Mouse (Mus musculus): ENCODE measurements around the gene Dach1.

Gene Dach1

DNA sequence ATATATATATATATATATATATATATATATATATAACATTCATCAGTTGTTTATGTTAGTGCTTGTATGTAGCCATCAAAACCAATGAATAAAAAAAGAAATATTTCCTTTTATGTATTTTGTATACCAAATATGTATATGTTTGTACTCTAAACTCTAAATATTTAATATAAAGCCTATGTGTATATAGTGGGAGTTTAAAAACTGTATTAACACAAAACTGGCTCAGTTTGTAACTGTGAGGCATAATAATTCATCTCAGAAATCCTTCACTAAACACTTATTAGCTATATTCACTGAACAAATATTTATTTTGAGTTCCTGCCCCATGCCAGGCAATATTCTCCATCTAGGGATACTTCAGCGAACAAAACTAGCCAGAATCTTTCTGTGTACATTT is 155.5 kb downstream of the Dach1 start:
- DNase-seq: no peak

DNA sequence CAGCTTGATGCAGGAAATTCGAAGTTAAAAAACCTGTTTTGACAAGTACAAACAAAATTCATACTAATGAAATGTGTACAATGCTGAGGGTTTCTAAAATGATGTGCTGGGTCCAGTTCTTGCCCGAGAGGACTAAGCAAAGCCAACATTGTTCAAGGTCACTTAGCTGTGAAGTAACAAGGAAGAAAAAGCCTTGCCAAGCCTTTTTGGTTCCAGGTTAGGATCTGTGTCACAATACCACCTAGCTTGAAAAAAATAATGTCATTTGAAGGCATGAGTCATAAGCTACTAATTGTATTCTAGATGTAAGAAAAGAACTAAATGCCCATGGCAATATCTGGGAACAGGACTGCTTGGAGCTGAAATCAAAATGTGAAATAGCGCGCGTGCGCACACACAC is 161.1 kb downstream of the Dach1 start:
- no peak for DNase-seq

DNA sequence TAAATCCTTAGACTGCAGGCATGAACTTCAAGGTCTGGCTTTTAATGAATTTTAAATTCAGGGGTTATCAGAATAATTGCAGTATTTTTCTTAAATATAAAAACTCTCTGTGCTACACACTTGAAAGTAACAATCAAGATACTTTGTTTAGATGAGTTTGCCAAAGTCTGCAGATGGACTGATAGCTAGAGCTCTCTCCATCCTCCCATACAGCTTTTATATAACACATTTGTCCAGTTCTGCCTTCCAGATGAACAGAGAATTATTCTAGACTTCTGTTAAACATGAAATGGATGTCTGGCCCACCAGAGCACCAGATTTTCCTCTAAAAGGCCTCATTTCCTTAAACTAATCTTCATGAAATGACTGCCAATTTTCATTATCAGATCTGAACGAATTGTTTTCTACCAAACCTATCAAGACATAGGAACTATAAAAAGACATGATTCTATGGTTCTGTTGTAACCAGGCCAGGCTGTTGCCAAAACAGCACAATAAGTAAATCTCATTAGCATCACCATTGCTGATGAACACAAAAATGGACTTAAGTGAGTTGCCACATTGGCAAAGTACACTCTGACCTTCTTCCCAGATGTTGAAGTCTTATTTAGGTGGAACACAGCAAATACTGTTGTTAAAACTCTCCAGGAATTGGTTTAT is 167.4 kb downstream of the Dach1 start:
- DNase-seq: no peak

DNA sequence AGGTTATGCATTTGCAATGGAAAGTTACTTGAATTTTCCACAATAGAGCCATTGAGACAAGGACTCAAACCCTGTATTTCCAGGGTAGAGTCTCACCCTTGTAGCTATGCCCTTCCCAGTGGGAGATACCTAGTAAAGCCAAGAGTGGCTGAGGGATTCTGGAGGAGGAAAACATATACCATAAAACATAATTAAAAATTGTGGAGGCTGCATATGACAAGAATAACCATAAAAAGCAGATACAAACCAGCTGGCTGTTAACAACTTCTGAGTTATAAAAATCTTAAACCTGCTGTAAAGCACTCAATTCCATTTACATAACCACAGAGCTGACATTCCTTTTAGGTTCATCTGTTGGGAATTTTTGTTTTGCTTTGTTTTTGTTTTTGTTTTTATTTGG is 171.0 kb downstream of the Dach1 start:
- DNase-seq: no peak

DNA sequence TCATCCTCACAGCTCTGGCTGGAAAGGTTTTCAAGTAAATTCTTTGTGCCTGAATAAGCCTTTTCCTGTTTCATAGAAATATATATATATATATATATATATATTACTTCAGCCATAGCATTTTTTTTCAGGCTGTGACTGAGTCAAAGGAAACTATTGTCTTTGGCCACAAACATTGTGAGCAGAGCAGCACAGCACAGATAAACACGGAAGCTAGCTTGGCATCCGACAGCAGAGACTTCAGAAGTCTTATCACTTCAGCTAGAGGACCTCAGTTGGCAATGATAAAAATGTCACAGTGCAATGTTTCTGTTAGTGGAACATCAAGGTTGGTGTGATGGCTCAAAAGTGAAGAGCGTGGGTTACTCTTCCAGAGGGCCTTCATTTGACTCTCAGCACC is 186.3 kb downstream of the Dach1 start:
- DNase-seq: no peak

DNA sequence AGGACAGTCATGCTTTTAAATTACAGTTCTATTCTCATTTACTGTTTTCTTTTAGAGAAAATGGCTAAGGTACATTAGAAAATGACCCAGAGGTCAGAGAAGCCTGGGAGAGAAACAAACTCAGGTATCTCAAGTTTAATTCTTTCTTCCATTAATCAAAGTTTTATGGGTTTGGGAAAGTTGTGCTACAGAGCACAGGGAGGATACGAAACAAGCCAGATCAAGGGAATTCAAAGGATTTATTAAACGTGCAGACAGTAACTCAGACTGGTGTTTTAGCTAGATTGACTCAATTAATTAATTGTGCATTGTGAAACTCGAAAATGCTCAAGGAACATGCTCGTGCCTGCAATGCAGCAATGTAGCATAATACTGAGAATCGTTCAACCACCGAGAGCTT is 186.9 kb downstream of the Dach1 start:
- no peak for DNase-seq

DNA sequence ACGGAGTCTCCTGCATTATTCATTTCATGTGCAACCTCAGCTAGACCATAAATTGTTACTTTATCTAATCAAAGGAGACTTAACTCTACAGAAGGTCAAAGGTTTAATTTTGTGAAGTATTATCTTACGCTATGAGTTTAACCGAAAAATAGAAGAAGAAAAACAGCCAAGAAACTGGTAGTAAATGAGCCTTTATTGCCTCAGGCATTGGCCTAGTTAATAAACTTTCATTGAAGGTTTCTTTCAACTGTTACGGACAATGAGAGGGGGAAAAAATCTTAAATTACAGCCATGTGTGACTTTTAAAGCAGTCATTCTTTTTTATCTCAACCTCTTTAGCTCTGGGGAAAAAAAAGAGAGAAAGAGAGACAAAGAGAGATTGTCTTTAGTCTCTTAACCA is 188.7 kb downstream of the Dach1 start:
- DNase-seq: no peak

DNA sequence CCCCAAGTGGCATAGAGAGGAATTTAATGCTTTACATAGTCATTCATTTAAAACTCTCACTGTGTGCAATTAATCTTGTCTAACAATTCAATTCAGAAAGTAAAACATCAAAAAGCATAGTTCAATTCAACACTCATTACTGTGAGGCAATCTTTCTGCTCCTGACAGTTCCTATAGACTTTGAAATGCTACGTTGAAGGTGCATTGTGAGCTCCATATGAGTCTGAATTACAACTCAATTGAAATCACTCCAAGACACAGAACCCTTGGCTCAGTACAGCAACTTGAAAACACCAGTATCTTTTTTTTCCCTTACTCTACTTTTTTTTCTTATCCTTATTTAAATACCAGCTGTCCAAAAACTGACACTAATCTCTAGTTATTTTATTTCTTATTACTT is 193.5 kb downstream of the Dach1 start:
- no peak for DNase-seq

DNA sequence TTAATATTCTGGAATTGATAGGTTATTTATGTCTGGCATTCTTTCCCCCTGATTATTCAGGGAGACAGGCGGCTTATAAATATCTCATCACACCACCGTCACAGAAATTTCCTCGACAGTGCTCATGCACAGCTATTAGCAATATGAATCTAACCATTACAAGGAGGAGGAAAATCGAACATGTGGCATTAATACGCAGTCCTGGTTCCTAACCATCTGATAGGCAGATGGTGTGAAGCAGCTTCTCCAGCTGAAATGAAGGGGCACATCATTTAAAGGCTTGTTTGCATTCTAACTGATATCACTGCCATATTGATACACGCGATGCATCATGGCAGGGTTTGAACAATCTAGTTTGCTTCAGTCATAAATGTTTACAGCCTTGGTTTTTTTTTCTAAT is 194.1 kb downstream of the Dach1 start:
- DNase-seq: no peak

DNA sequence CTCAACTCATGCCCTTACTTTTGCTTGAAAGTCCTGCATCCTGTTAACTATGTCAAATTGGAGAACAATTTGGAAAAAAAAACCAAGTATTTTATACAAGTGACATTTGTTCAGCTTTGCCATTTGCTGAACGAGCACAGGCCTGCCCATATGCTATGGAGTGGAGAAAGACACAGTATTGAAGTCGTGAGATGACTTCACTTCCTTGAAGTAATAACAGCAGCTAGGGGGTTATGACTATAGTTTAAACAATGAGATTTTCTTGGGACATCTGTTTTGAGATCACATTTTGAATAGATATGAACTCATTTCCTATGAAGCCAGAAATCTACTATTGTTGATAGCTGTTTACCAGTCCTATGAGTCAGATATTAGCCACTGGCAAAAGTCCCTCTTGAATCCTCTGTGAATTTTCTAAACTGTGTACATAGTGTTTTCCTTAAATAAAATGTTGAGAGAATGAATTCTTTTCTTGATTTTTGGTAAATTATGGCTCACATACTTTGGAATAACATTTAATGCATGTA is 205.0 kb downstream of the Dach1 start:
- DNase-seq: no peak

DNA sequence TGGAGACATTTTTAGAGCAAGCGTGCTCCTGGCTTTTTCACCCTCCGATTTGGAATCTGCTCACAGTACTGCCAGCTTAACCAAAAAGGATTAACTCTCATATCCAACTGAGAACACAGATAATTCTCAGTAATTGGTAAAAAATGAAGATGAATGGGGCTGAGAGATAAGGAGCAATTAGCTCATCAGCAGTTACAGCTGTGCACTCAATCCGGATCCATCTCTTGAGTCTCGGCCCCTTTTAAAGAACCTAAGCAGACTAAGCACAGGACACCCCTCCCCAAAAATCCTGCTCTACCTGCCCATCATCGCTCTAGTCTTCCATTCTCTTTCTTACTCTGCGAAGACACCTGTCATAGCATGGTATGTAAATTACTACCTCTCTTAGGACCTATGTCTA is 205.9 kb downstream of the Dach1 start:
- DNase-seq: no peak

DNA sequence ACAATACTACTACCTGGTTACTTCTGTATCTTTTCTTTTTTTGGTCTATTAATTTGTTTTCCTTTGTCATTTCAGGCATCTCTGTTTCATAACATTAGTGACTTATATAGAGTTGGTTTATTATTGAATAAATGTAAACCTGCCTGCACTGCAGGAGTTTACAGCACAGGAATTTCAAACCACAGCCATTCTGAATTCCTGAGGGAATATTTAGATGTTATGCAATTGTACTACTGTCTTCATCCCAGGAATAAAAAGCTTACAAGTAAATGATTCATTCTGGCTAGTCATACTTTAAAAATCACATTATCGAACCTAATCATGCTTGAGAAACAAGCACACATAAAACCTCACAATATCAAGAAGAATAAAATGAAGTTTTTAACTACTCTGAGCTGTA is 213.2 kb downstream of the Dach1 start:
- no peak for DNase-seq

DNA sequence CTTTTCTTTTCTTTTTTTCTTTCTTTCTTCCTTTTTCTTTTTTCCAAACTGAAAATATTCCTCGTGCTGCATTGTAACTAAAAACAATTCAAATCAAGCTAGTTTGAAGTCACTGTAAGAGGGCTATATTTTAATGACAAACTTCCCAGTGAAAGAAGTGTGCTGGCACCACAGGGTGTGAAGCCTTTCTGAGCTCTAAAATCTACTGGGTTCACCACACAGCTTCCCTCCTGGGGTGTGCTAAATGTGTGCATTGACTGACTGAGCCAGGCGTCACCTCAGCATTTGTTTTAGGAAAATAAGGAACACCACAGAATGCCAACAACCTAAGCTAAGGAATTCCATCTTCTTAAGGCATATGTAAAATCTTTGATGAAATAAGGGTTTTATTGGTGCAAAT is 224.1 kb downstream of the Dach1 start:
- DNase-seq: no peak

DNA sequence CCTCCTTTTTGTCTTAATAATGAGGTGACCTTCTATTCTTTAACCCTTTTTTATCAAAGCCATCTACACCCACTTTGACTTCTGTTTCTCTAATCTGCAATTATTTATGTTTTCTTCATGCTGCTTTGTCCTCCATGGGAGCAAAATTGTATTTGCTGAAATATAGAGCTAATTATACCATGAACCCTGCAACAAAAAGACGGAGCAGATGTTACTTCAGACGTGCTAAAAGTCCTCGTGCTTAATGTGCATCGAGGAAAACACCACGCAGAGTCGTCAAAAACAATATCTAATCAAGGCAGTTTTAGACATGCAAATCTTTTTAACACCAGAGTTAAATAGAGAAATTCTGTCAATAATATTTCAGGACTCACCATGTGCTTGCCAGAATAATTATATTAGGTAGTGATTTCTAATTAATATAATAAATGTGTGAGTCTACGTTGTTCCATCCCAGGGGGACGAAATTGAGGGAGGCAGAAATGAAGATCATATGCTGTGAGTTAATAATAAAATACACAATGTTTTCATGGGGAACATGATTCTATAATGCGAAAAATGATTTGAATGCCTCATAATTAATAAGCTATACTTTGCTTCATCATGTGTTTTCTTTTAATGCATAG is 224.8 kb downstream of the Dach1 start:
- DNase-seq: no peak

DNA sequence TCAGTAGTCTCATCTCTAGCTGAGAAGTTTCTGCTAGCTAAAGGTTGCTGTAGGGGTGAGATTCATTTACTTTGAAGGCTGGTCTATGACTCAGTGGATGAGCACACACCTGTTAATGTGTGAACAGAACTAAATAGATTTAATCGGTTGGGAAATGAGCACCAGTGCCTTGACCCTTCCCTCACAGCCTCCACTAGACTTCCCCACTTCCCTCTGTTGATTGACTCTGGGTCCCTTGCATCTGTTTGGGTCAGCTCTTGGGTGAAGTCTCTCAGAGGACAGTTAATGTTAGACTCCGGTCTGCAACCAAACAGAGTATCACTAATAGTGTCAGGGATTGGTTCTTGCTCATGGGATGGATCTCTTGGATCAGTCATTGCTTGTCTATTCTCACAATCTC is 227.2 kb downstream of the Dach1 start:
- no peak for DNase-seq

DNA sequence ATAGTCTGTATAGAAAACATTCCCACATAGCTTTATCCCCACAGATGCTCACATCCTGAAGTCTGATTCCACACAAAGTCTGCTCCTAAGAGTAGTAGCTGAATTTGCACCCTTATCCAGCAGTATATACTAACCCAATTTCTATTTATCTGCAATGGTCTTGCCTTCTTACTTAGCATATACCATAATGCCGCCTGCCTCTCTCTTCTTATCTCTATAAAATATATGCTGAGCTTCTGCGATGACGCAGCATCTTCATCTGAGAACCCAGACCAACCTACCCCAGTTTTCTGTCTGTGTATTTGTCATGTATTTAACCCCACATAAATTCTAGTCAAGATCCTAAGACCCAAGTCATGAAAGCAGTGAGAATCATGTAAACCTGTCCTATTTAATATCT is 272.9 kb downstream of the Dach1 start:
- no peak for DNase-seq

DNA sequence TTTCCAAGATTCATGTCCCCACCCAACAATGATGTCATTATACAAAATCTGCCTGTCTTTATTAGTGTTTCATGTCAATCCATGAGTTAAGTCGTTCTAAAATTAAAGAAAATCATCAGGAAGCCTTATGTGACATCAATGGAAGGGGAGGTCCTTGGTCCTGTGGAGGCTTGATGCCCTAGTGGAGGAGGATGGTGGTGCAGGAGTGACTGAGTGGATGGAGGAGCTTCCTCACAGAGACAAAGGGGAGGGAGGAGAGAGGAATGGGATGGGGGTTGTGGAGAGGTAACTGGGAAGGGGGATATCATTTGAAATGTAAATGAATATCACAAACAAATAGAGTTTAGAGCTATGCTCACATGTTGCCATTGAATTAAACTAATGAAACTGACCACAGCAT is 287.6 kb downstream of the Dach1 start:
- no peak for DNase-seq

DNA sequence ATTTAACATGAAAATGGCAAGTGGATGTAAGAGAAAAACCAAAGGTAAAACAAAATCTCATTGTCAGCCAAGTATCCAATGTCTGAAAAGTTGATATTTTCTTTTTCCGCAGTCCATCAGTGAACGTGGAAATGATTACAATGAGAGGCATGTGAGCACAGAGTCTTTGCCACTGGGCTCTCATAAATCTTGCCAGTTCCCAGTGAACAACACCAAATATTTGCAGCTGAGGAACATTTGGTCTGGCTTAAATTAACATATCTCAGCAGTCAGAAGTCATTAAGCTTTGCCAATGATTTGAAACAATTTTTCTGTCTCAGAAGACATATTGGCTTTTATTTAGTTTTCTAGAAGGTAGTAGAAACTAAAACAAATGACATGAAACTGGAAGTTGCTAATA is 298.6 kb downstream of the Dach1 start:
- DNase-seq: no peak

DNA sequence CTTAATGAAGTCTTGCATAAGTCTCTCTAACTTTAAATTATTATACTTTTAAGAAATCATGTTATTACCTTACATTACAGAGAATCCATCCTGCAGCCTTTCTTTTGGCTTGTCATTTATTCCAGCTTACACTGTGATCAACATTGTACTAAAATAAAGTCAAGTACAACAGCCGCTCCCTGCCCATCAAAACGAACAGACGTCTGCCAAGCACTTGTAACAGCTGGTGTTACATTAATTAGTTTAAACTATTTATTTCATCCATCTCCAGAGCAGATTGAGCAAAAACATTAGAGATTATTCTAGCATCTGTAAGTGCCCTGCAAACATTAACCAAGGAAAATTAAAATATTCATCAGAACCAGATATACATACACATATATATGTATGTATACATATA is 311.2 kb downstream of the Dach1 start:
- no peak for DNase-seq

DNA sequence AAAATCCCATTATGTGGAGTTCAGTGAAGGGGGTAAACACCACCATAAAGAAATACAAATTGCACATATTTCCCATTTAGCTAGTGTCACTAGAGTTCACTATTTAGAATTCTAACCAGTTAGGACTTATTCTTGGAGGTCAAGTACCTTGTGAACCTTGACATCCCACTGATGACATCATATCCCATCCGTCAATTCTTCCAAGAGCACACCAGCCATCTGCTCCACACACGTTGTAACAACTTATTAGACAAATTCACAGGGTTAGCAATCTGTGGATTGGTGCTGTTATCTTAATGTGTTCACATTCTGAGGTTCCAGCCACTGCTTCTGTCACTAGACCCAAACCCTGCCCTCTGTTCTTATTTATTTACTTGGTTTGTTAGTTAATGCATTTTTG is 312.3 kb downstream of the Dach1 start:
- no peak for DNase-seq

DNA sequence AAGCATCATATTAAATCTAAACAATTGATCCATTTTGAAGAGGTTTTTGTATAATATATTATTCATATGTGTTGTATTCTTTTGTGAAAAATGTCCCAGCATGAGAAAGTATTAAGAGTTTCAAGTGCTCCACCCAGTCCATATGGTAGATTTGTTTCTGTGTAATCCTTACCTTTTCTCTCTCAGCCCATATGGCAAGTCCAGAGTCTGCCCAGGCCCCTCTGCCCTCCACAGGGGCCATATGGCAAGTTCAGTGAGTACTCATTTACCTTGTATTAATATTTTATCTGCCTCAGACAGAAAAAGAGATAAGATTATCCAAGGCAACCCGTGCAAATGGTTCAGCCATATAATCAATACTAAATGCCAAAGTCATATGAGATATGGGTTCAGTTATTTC is 314.2 kb downstream of the Dach1 start:
- no peak for DNase-seq

DNA sequence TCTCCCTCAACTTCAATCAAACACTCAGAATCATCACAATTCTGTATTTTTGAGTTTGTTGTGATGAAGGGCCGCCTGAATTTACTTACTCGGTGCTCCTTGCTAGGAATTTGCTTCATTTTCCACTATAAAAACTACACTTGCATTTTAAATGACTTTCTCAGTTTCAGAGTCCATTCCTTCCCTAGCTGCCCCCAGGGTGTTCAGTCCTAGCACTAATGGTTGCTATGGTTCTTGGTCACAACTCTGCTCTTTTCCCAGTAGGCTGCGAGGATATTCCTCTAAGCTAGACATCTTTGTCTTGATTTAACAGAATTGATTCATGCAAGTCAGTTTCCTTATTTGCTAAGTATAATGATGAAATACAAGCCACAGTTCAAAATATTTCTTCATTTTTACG is 319.1 kb downstream of the Dach1 start:
- DNase-seq: no peak

DNA sequence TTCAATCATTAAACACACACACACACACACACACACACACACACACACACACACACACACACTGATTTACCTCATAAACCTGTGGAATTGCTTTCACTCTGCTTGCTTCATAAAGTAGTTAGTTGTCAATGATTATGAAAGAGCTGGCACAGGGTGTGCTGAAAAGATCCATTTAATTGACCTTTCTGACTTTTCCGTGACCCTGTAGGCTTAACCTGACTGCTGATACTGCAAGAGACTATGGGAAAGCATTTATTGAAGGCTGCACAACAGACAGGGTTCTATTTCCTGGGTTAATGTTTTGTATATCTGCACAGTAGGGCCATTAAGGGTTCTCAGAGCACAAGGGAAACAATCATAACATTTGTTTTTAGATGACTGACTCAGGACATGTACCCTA is 321.9 kb downstream of the Dach1 start:
- no peak for DNase-seq

DNA sequence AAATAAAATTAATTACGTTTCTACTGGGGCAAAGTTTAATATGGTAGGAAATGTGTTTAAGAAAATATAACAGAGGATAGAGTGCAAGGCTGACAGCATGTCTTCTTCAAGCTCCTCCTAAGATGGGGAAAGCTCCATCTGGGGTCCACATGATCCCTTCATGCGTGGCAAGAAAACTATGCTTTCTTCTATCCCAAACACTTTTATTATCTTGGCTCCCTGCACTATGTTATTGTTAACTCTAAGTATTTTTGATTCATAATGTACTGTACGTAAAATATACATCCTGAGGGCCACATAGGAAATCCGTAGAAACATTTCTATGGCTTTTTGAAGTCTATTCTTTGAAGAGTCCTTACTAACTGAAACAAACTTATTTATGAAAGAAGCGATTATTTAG is 330.3 kb downstream of the Dach1 start:
- no peak for DNase-seq

DNA sequence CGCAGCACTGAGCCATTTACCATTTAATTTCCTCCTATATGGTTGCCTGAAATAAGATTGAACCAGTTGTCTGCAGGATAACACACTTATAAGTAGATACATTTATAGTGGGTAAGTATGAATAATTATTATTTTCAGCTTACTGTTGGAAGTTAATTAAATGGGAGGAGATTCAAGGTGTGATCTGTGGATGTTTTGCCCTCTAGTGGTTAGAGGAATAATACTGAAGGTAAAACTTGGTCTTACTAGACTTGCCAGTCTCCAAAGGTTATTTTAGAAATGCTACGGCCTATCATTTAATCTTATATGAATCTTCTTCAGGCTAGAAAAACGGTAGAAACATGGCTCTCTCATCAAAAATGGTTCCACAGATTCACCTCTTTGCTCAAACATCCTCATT is 339.7 kb downstream of the Dach1 start:
- DNase-seq: no peak
